Mouse (Mus musculus): Measurements from ENCODE around the gene Cnr2.

Cnr2 gene

DNA sequence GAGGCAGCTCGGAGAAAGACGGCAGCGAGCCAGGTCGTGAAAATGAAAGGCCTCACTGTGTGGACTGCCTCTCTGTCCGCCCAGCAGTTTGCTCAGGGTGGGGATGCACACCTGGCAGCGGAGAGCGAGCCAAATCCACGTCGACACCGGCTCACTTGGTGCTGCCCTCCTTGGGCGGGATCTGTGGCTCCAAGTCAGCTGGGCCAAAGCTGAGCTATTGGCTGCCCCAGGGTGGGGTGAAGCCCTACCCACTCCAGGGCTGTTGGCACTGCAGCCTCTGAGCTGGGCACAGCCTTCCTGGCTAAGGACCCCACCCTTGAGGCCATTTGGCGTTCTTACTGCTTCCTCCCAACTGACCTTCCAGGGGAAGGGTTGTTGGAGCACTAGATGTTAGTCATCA is 69.2 kb downstream of the Cnr2 start:
- no peak for DNase-seq (ENCODE audit: low read depth, low spot score)

DNA sequence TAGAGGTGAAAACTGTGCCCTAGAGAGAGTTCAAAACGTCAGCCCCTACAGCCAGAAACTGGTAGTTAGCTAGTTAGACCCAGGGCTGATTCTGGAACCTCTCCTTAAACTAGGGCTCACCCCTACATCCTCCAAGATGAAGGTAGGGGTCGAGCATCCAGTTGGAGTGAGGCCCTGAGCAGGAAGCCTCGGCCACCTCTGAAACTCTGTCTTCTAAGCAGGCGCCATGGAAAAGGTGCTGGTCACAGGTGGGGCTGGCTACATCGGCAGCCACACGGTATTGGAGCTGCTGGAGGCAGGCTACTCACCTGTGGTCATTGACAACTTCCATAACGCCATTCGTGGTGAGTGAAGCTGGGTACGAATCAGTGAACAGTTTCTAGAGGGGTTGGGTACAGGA is 69.9 kb downstream of the Cnr2 start:
- no peak for DNase-seq (ENCODE audit: low read depth, low spot score)

DNA sequence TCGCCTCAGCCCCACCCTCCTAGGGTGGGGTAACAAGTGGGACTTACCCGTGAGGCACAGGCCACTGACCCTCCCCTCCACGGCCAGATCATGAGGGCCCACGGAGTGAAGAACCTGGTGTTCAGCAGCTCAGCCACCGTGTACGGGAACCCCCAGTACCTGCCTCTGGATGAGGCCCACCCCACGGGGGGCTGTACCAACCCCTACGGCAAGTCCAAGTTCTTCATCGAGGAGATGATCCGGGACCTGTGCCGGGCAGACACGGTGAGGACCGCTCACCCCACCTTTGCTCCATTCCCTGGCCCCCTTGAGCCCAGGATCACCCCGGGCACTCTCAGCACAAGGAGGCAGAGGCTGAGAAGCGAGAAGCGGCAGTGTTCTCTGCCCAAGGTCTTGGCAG is 71.1 kb downstream of the Cnr2 start:
- DNase-seq (ENCODE audit: low read depth, low spot score), result no peak

GRCm38 (mm10) chr4:135967086-135967760 is 72.0 kb downstream of the Cnr2 start:
- DNase-seq (ENCODE audit: low read depth, low spot score), result no peak

GRCm38 (mm10) chr4:135968271-135968869 is 73.2 kb downstream of the Cnr2 start:
- no peak for DNase-seq (ENCODE audit: low read depth, low spot score)

DNA sequence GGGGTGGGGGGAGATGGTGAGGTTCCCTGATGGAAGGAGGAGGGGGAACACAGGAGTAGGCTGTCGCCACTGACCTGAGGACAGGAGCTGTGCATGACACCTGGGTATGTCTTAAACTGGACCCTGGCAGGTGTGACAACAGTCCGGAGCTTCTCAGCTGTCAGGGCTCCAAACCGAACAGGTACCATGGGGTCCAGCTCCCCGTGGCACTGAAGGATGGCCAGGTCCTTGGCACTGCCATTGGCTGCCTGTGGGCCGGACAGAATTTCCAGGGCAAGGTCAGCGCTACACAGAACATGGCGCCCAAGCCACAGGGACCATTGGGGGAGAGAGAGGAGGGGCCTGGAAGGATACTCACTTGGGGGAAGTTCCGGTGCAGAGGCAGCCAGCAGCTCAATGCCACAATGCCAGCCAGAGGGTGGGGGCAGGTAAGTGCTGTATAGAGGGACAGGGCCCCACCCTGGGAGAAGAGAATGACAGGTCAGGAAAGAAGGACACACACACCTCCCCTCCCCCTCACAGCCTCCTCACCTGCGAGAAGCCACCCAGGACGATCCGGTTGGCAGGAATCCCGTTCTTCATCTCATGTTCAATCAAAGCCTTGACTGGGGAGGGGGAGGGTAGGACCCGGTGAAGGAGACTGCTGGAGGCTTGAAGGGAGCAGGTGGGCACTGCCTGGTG is 74.0 kb downstream of the Cnr2 start:
- no peak for DNase-seq (ENCODE audit: low read depth, low spot score)
